ENCODE assay signal across 9 mouse cellular contexts in the genomic region with DNA sequence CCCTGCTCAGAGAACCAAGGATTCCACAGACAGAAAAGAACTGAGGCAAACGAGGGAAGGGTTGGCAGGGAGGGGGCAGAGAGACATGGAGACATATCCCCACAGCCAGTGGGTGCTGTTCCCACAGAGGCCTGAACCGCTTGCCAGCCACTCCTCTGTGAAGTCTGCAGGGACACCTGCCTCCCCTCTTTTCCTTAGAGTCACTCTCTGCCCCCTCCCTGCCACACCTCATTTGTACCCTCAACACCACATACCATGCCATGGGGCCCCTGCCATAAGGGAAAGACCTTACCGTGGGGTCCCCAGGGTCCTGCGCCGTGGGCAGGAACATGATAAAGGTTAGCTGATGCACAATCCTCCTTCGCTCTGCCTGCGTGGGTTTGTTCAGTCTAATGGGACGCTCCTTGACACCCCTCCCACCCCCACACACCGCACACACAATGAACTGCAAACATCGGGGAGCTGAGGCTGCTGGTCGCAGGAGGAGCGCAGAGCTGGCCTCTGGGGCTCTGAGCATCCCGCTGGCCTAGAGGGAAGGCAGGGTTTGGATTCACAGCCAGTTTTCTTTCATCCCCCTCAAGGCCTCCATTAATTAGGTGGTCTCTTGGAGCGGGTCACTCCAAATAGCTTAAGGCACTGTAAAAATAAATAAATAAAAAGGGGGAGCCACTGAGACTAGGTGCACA. TPM values are rescaled to one million over a fixed set of nuclear protein-coding genes. Genes with fewer than 3 reads are reported as not detected.
DNase-seq lines count a peak whose midpoint lies in the region; ATAC-seq lines count a peak whose summit lies in the region.
"Had no signal": no experiment of that assay in that cellular context is flagged by ENCODE, and none has a peak within 500 bp of the region (broad histone marks: within the 10 kb centered on the region; RNA-seq: fewer than 3 reads in every experiment).

No protein-coding gene starts in this region.

- 30% methylated on average over 14 of the region's 14 CpGs for WGBS in kidney, embryonic 15.5 days
- WGBS in forebrain, embryonic 12.5 days: 10% methylated on average over 14 of the region's 14 CpGs
- 8% methylated on average over 14 of the region's 14 CpGs for WGBS in hindbrain, embryonic 16.5 days
- 12% methylated on average over 14 of the region's 14 CpGs for WGBS in neural tube, embryonic 13.5 days

- no peaks in the 10 kb centered on the region; the same call in 1 of the 2 replicates for H3K27me3 ChIP-seq in kidney, embryonic 15.5 days
- H3K27me3 ChIP-seq in forebrain, embryonic 12.5 days: no peaks in the 10 kb centered on the region
- no peaks in the 10 kb centered on the region for H3K27me3 ChIP-seq in hindbrain, embryonic 16.5 days (replicated peaks; ENCODE audit: control insufficient read depth, insufficient read depth, low read length)
- H3K27me3 ChIP-seq in neural tube, embryonic 13.5 days: no peaks in the 10 kb centered on the region
- H3K27me3 ChIP-seq: Patski had no signal

- H3K9ac ChIP-seq in kidney, embryonic 15.5 days: peak overlapping the region; percentile 86; the same call in 1 of the 2 replicates
- peak overlapping the region; percentile 83 for H3K9ac ChIP-seq in forebrain, embryonic 12.5 days
- H3K9ac ChIP-seq in hindbrain, embryonic 16.5 days (ENCODE audit: low read depth, low read length): peak overlapping the region; percentile 90
- peak overlapping the region; percentile 97 for H3K9ac ChIP-seq in neural tube, embryonic 13.5 days

- H3K4me2 ChIP-seq in kidney, embryonic 15.5 days: peak overlapping the region; percentile 71
- peak overlapping the region; percentile 90 for H3K4me2 ChIP-seq in forebrain, embryonic 12.5 days
- peak overlapping the region; percentile 78 for H3K4me2 ChIP-seq in hindbrain, embryonic 16.5 days (ENCODE audit: low read length)
- peak overlapping the region; percentile 89 for H3K4me2 ChIP-seq in neural tube, embryonic 13.5 days

- H3K9me3 ChIP-seq in kidney, embryonic 15.5 days (replicated peaks): no peaks in the 10 kb centered on the region
- no peaks in the 10 kb centered on the region for H3K9me3 ChIP-seq in forebrain, embryonic 12.5 days
- H3K9me3 ChIP-seq in hindbrain, embryonic 16.5 days (ENCODE audit: control insufficient read depth, low read length): no peaks in the 10 kb centered on the region
- H3K9me3 ChIP-seq in neural tube, embryonic 13.5 days: no peaks in the 10 kb centered on the region

- peaks cover 58% of the 10 kb centered on the region for H3K4me1 ChIP-seq in kidney, embryonic 15.5 days
- peaks cover 54% of the 10 kb centered on the region for H3K4me1 ChIP-seq in forebrain, embryonic 12.5 days
- peaks cover 45% of the 10 kb centered on the region for H3K4me1 ChIP-seq in hindbrain, embryonic 16.5 days (ENCODE audit: control insufficient read depth, insufficient read depth, low read depth, low read length)
- H3K4me1 ChIP-seq in neural tube, embryonic 13.5 days (replicated peaks): peaks cover 66% of the 10 kb centered on the region

- H3K27ac ChIP-seq in kidney, embryonic 15.5 days: peak overlapping the region; percentile 99
- peak overlapping the region; percentile 99 for H3K27ac ChIP-seq in forebrain, embryonic 12.5 days
- H3K27ac ChIP-seq in hindbrain, embryonic 16.5 days (ENCODE audit: low read depth, low read length): peak overlapping the region; percentile 98
- H3K27ac ChIP-seq in neural tube, embryonic 13.5 days (replicated peaks): peak overlapping the region; percentile 99

- H3K4me3 ChIP-seq in kidney, embryonic 15.5 days (replicated peaks): no peak overlapping the region
- H3K4me3 ChIP-seq in forebrain, embryonic 12.5 days (replicated peaks): peak overlapping the region; percentile 60
- H3K4me3 ChIP-seq in hindbrain, embryonic 16.5 days (ENCODE audit: low read length): peak overlapping the region; percentile 60
- peak overlapping the region; percentile 61 for H3K4me3 ChIP-seq in neural tube, embryonic 13.5 days

- H3K36me3 ChIP-seq in kidney, embryonic 15.5 days: no peaks in the 10 kb centered on the region
- H3K36me3 ChIP-seq in forebrain, embryonic 12.5 days (replicated peaks): no peaks in the 10 kb centered on the region
- no peaks in the 10 kb centered on the region for H3K36me3 ChIP-seq in hindbrain, embryonic 16.5 days (ENCODE audit: control insufficient read depth, insufficient read depth, low read length)
- H3K36me3 ChIP-seq in neural tube, embryonic 13.5 days: no peaks in the 10 kb centered on the region

- no peak for ATAC-seq in kidney, embryonic 15.5 days (replicated peaks; ENCODE audit: low FRiP score)
- 0 out of 2 replicates have a peak, but pooled peaks have one; percentile 3 for ATAC-seq in forebrain, embryonic 12.5 days (ENCODE audit: low FRiP score)
- no peak for ATAC-seq in hindbrain, embryonic 16.5 days
- ATAC-seq in neural tube, embryonic 13.5 days (ENCODE audit: low read depth): no peak
- ATAC-seq in frontal cortex, adult (ENCODE audit: low TSS enrichment): no peak
- ATAC-seq: Patski had no signal

- DNase-seq in kidney, adult 11 months: no peak
- no peak for DNase-seq in testis, postnatal 14 days (ENCODE audit: low spot score)
- no peak for DNase-seq in thymus, adult 18-20 months

RNA-seq across cellular contexts. Expression of a gene that starts 18.1 kb away (rescaled TPM):
- polyA plus RNA-seq in kidney, embryonic 15.5 days (2015; fragmentation: Nextera tagmentation; extraction: Ambion mirVana): 26.5 and 33.4 TPM in 2 replicates
- 101 and 113 TPM in 2 replicates for polyA plus RNA-seq in forebrain, embryonic 12.5 days (2016; fragmentation: Nextera tagmentation; extraction: Ambion mirVana)
- polyA plus RNA-seq in hindbrain, embryonic 16.5 days (2015; fragmentation: Nextera tagmentation; extraction: Ambion mirVana): 128 and 133 TPM in 2 replicates
- polyA plus RNA-seq in neural tube, embryonic 13.5 days (2015; fragmentation: Nextera tagmentation; extraction: Ambion mirVana): 91.1 and 99.2 TPM in 2 replicates

RNA-seq across cellular contexts. Expression of a gene that starts 19.6 kb away (rescaled TPM):
- 23.2 and 24.7 TPM in 2 replicates for polyA plus RNA-seq in kidney, embryonic 15.5 days (2015; fragmentation: Nextera tagmentation; extraction: Ambion mirVana)
- polyA plus RNA-seq in forebrain, embryonic 12.5 days (2016; fragmentation: Nextera tagmentation; extraction: Ambion mirVana): 18.7 and 18.8 TPM in 2 replicates
- polyA plus RNA-seq in hindbrain, embryonic 16.5 days (2015; fragmentation: Nextera tagmentation; extraction: Ambion mirVana): 20.6 and 21.9 TPM in 2 replicates
- 19.1 and 19.9 TPM in 2 replicates for polyA plus RNA-seq in neural tube, embryonic 13.5 days (2015; fragmentation: Nextera tagmentation; extraction: Ambion mirVana)

RNA-seq across cellular contexts. Expression of a gene that starts 28.9 kb away (rescaled TPM):
- 118 TPM in 2 replicates for polyA plus RNA-seq in kidney, embryonic 15.5 days (2015; fragmentation: Nextera tagmentation; extraction: Ambion mirVana)
- 141 and 142 TPM in 2 replicates for polyA plus RNA-seq in forebrain, embryonic 12.5 days (2016; fragmentation: Nextera tagmentation; extraction: Ambion mirVana)
- polyA plus RNA-seq in hindbrain, embryonic 16.5 days (2015; fragmentation: Nextera tagmentation; extraction: Ambion mirVana): 80.9 and 84.8 TPM in 2 replicates
- 91.2 and 99.1 TPM in 2 replicates for polyA plus RNA-seq in neural tube, embryonic 13.5 days (2015; fragmentation: Nextera tagmentation; extraction: Ambion mirVana)

RNA-seq across cellular contexts. Expression of a gene that starts 49.5 kb away (rescaled TPM):
- polyA plus RNA-seq in kidney, embryonic 15.5 days (2015; fragmentation: Nextera tagmentation; extraction: Ambion mirVana): 0.23 TPM in 2 replicates
- polyA plus RNA-seq in forebrain, embryonic 12.5 days (2016; fragmentation: Nextera tagmentation; extraction: Ambion mirVana): 0.24 and 0.37 TPM in 2 replicates
- polyA plus RNA-seq in hindbrain, embryonic 16.5 days (2015; fragmentation: Nextera tagmentation; extraction: Ambion mirVana): 0.13 and 0.15 TPM in 2 replicates
- 0.08 and 0.17 TPM in 2 replicates for polyA plus RNA-seq in neural tube, embryonic 13.5 days (2015; fragmentation: Nextera tagmentation; extraction: Ambion mirVana)
- polyA plus RNA-seq: Patski had no signal
